ENCODE assay signal across 28 mouse cellular contexts in the genomic region with DNA sequence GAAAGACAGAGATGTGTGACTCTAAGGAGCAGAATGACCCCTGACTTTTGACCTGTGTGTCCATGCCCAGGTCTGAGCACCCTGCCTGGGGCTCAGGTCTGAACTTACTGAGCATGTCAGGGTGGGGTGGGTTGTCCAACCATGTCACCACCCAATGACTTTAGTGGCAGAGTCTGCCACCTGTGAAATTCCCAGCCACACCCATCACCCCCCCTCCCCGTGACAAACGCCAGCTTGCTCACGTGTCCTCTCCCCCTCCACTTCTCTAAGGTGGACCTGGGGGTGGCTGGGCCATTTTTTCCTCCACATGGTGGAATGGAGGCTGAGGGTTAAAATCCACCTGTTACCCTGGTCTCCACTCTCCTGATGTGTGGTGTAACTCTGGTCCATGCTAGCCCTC. TPM values are rescaled to one million over a fixed set of nuclear protein-coding genes. Genes with fewer than 3 reads are reported as not detected.
A peak's percentile ranks its signal among the peaks of the same experiment; 100 is the strongest.
DNase-seq lines count a peak whose midpoint lies in the region; ATAC-seq and TF ChIP-seq lines count a peak whose summit lies in the region.
"Had no signal": no experiment of that assay in that cellular context is flagged by ENCODE, and none has a peak within 500 bp of the region (broad histone marks: within the 10 kb centered on the region; RNA-seq: fewer than 3 reads in every experiment).

No protein-coding gene starts in this region.

- dilution Hi-C loops in CH12.LX (cut with MboI; ENCODE audit: extremely low pct_ligation_motif_present, extremely low pct_unique_long_range_greater_than_20kb, low sequenced_read_pairs) = no loop called here

- no peak for TF ChIP-seq POLR2A in CH12.LX (IDR thresholded peaks at IDR 0.05; ENCODE audit: low read depth, low read length)

- in situ Hi-C loops in CH12.LX (cut with MboI; ENCODE audit: low pct_ligation_motif_present, low pct_unique_long_range_greater_than_20kb, low sequenced_read_pairs) = no loop called here

- ATAC-seq in kidney, embryonic 16.5 days (ENCODE audit: low FRiP score, low TSS enrichment) = no peak
- ATAC-seq: activated CD4-positive, CD25-positive, alpha-beta regulatory T cell, adult 4 months; CD4-positive, CD25-positive, alpha-beta regulatory T cell, adult 4 months; forebrain, embryonic 15.5 days; hindbrain, embryonic 16.5 days; intestine, embryonic 15.5 days had no signal

- no peak overlapping the region for H3K9ac ChIP-seq in kidney, embryonic 16.5 days (replicated peaks; ENCODE audit: low read length)
- no peak overlapping the region for H3K9ac ChIP-seq in CH12.LX (ENCODE audit: insufficient read depth, low read depth)
- H3K9ac ChIP-seq: forebrain, embryonic 15.5 days; heart, embryonic 12.5 days; heart, embryonic 15.5 days; hindbrain, embryonic 13.5 days; intestine, embryonic 15.5 days had no signal

- 63% methylated on average over 3 of the region's 3 CpGs for WGBS in kidney, embryonic 16.5 days

- H3K9me3 ChIP-seq in kidney, embryonic 16.5 days (ENCODE audit: low read length) = no peaks in the 10 kb centered on the region
- H3K9me3 ChIP-seq in CH12.LX (replicated peaks; ENCODE audit: low read length) = peaks cover 3% of the 10 kb centered on the region
- H3K9me3 ChIP-seq: forebrain, embryonic 10.5 days; forebrain, embryonic 15.5 days; heart, embryonic 12.5 days; heart, embryonic 15.5 days; hindbrain, embryonic 10.5 days; hindbrain, embryonic 13.5 days; intestine, embryonic 15.5 days had no signal

- H3K27me3 ChIP-seq in kidney, embryonic 16.5 days (ENCODE audit: insufficient read depth, low read length) = peaks cover 19% of the 10 kb centered on the region
- H3K27me3 ChIP-seq in CH12.LX (replicated peaks) = no peaks in the 10 kb centered on the region
- no peaks in the 10 kb centered on the region; the same call in none of the 2 replicates for H3K27me3 ChIP-seq in splenic B cell, adult 2 months (ENCODE audit: control insufficient read depth, insufficient read depth, low read length, poor library complexity, severe bottlenecking)
- H3K27me3 ChIP-seq: forebrain, embryonic 15.5 days; hindbrain, embryonic 13.5 days had no signal

- no peak for TF ChIP-seq EP300 in CH12.LX (IDR thresholded peaks at IDR 0.05; ENCODE audit: low read length)

- peak; percentile 63 for DNase-seq in cerebellum, adult 9-11 months
- DNase-seq in cerebellum, adult 9-10 months = no peak
- peak; percentile 20 for DNase-seq in kidney, adult 9 months
- no peak for DNase-seq in CH12.LX (ENCODE audit: extremely low read depth)
- peak; percentile 29 for DNase-seq in splenic B cell, adult 2 months (ENCODE audit: low read depth, low spot score)
- DNase-seq: adrenal gland, adult 8-10 months; adrenal gland, postnatal 25 days; gastrocnemius, postnatal 25 days; heart, adult 18-20 months; heart, postnatal 10 days; heart, postnatal 36 days had no signal

- no peak overlapping the region for H3K4me2 ChIP-seq in kidney, embryonic 16.5 days (replicated peaks; ENCODE audit: low read depth, low read length)
- no peak overlapping the region for H3K4me2 ChIP-seq in CH12.LX (ENCODE audit: insufficient read depth, low read depth, poor library complexity, severe bottlenecking)
- H3K4me2 ChIP-seq: forebrain, embryonic 15.5 days; heart, embryonic 12.5 days; heart, embryonic 15.5 days; hindbrain, embryonic 13.5 days; intestine, embryonic 15.5 days had no signal

- H3K27ac ChIP-seq in kidney, embryonic 16.5 days (ENCODE audit: low read length) = no peak overlapping the region
- H3K27ac ChIP-seq in CH12.LX (ENCODE audit: insufficient read depth, low read depth) = no peak overlapping the region
- H3K27ac ChIP-seq: forebrain, embryonic 15.5 days; heart, embryonic 15.5 days; intestine, embryonic 15.5 days had no signal

- TF ChIP-seq RAD21 in CH12.LX (IDR thresholded peaks at IDR 0.05; ENCODE audit: low read depth, low read length) = no peak

- H3K36me3 ChIP-seq in kidney, embryonic 16.5 days (ENCODE audit: insufficient read depth, low read length) = no peaks in the 10 kb centered on the region
- peaks cover 0 to 6% of the 10 kb centered on the region in 2 experiments for H3K36me3 ChIP-seq in CH12.LX (replicated peaks in 1 of 2; ENCODE audit: control insufficient read depth in 1 of 2, insufficient read depth in 1 of 2, low read length in 1 of 2)
- no peaks in the 10 kb centered on the region for H3K36me3 ChIP-seq in splenic B cell, adult 2 months (ENCODE audit: control insufficient read depth, insufficient read depth, low read length, poor library complexity, severe bottlenecking)
- H3K36me3 ChIP-seq: forebrain, embryonic 10.5 days; forebrain, embryonic 15.5 days; heart, embryonic 12.5 days; heart, embryonic 15.5 days; hindbrain, embryonic 10.5 days; hindbrain, embryonic 13.5 days; intestine, embryonic 15.5 days had no signal

- no peaks in the 10 kb centered on the region for H3K79me2 ChIP-seq in CH12.LX (replicated peaks; ENCODE audit: control insufficient read depth, extremely low read depth, insufficient read depth, poor library complexity, severe bottlenecking)

- no peak for TF ChIP-seq CTCF in CH12.LX (conservative IDR thresholded peaks at IDR 0.05 in 1 of 2, IDR thresholded peaks at IDR 0.05 in 1 of 2; ENCODE audit: low read depth in 2 of 2, low read length in 2 of 2)

- H3K4me3 ChIP-seq in kidney, embryonic 16.5 days (ENCODE audit: low read length) = no peak overlapping the region
- H3K4me3 ChIP-seq in CH12.LX (replicated peaks in 1 of 3; ENCODE audit: low read depth in 2 of 3, low read length in 2 of 3, poor library complexity in 1 of 3) = no peak overlapping the region
- H3K4me3 ChIP-seq: forebrain, embryonic 10.5 days; forebrain, embryonic 15.5 days; heart, embryonic 12.5 days; heart, embryonic 15.5 days; hindbrain, embryonic 10.5 days; hindbrain, embryonic 13.5 days; intestine, embryonic 15.5 days had no signal

- H3K4me1 ChIP-seq in kidney, embryonic 16.5 days (ENCODE audit: insufficient read depth, low read length) = peaks cover 21% of the 10 kb centered on the region
- H3K4me1 ChIP-seq in CH12.LX (ENCODE audit: control insufficient read depth in 1 of 2, insufficient read depth in 2 of 2) = peaks cover 16 to 36% of the 10 kb centered on the region in 2 experiments

TF ChIP-seq in CH12.LX, 34 proteins besides CTCF, POLR2A, EP300 and RAD21:
- TF ChIP-seq CHD2 (IDR thresholded peaks at IDR 0.05; ENCODE audit: low read length) = no peak
- no peak for TF ChIP-seq UBTF (IDR thresholded peaks at IDR 0.05; ENCODE audit: low read depth, low read length)
- TF ChIP-seq MYC (IDR thresholded peaks at IDR 0.05; ENCODE audit: low read depth, low read length) = no peak
- TF ChIP-seq ZMIZ1 (IDR thresholded peaks at IDR 0.05; ENCODE audit: low read depth, low read length) = no peak
- TF ChIP-seq BHLHE40 (IDR thresholded peaks at IDR 0.05; ENCODE audit: low read depth, low read length) = 0 out of 2 replicates have a peak, but pooled peaks have one; percentile 7
- no peak for TF ChIP-seq POLR2AphosphoS2 (IDR thresholded peaks at IDR 0.05; ENCODE audit: low read depth, low read length)
- no peak for TF ChIP-seq ETS1 (conservative IDR thresholded peaks at IDR 0.05; ENCODE audit: low read depth, low read length)
- no peak for TF ChIP-seq NRF1 (IDR thresholded peaks at IDR 0.05; ENCODE audit: low read depth, low read length)
TF ChIP-seq in CH12.LX: peak in this region for 1.

RNA-seq across cellular contexts. Expression of gene Slc22a12, which starts 6.6 kb away (rescaled TPM):
- polyA plus RNA-seq in kidney, embryonic 16.5 days (2015; fragmentation: Nextera tagmentation; extraction: Ambion mirVana) = 27.4 and 27.7 TPM in 2 replicates
- 0.17 TPM in 1 of 2 replicates, not detected in the other for total RNA-seq in CH12.LX (2012; rRNA removed)
- total RNA-seq in CH12.LX (2014; rRNA removed) = 0.24 and 0.94 TPM in 2 replicates
- polyA plus RNA-seq in CH12.LX (2012; ENCODE audit: insufficient read length, low read depth) = 1.2 and 2.1 TPM in 2 replicates
- total RNA-seq: adrenal gland, postnatal 25 days; ES-E14; gastrocnemius, adult 8-10 months; gastrocnemius, postnatal 25 days; heart, postnatal 10 days; heart, postnatal 36 days had no signal
- polyA plus RNA-seq: activated CD4-positive, CD25-positive, alpha-beta regulatory T cell, adult 4 months; brain, embryonic 14.5 days; C2C12; CD4-positive, CD25-positive, alpha-beta regulatory T cell, adult 4 months; embryonic facial prominence, embryonic 11.5 days; embryonic facial prominence, embryonic 14.5 days; forebrain, embryonic 10.5 days; forebrain, embryonic 15.5 days; heart, embryonic 12.5 days; heart, embryonic 15.5 days; hindbrain, embryonic 10.5 days; hindbrain, embryonic 16.5 days had no signal

Comparison
In these comparisons a context has a peak if more than half of its experiments do, and no peak if none do; other contexts are left out.
1. DNase-seq: peak in cerebellum, adult 9-11 months (single experiment), kidney, adult 9 months (single experiment) and splenic B cell, adult 2 months (single experiment); none in cerebellum, adult 9-10 months (single experiment) and CH12.LX (single experiment).